Mouse (Mus musculus) embryonic facial prominence, embryonic 10.5 days (tissue): ENCODE measurements around the gene Vps45. TPM values are rescaled to one million over a fixed set of nuclear protein-coding genes. Genes with fewer than 3 reads are reported as not detected.
"Not testable (repeated sequence)": the region's sequence is repeated elsewhere in the genome, so short reads cannot be mapped to it uniquely, and the experiment has no call there.

Experiments used
- DNase-seq: peaks from one replicate; pipeline ENCODE4 v3.0.0-alpha.2; 2017; ENCODE audit warnings: low spot score
- H3K27ac ChIP-seq: fragments of 300-500 bp; sonication (generic); replicated peaks from 2 replicates; pipeline ENCODE4 v1.5.1; 2016; ENCODE audit warnings: mild to moderate bottlenecking
- H3K27me3 ChIP-seq: fragments of 300-500 bp; sonication (generic); replicated peaks from 2 replicates; pipeline ENCODE4 v1.6.1; 2016; ENCODE audit warnings: low read depth, mild to moderate bottlenecking; ENCODE audit not compliant: poor library complexity, severe bottlenecking
- H3K36me3 ChIP-seq: fragments of 300-500 bp; sonication (generic); replicated peaks from 2 replicates; pipeline ENCODE4 v1.6.1; 2016; ENCODE audit warnings: mild to moderate bottlenecking, moderate library complexity
- H3K4me1 ChIP-seq: fragments of 300-500 bp; sonication (generic); 2 replicates; pipeline ENCODE4 v1.6.1; 2016
- H3K4me3 ChIP-seq: fragments of 300-500 bp; sonication (generic); 2 replicates; pipeline ENCODE4 v1.5.1; 2016; ENCODE audit warnings: mild to moderate bottlenecking, moderate library complexity
- H3K9me3 ChIP-seq: fragments of 300-500 bp; sonication (generic); 2 replicates; pipeline ENCODE4 v1.6.1; 2016; ENCODE audit warnings: mild to moderate bottlenecking
- WGBS: fragments of 180-500 bp; shearing (Covaris S2); methylation state at CpG from one replicate; pipeline ENCODE4 v1.1.7; 2016; 5-methylcytosine and 5-hydroxymethylcytosine counted together
- polyA plus RNA-seq: library from polyadenylated mRNA; unstranded; fragments of >200 nt; fragmentation: Nextera tagmentation; extraction: Ambion mirVana; gene quantifications from 2 replicates; pipeline ENCODE4 v1.2.1, GENCODE M21; 2016

Vps45 gene
- polyA plus RNA-seq, 1 experiment from 2014 or later = 26.5 TPM

GRCm38 (mm10) chr3:95972251-95972872 lies 85.9 kb downstream of the Vps45 start:
- H3K27me3 ChIP-seq = peaks cover 35% of the 10 kb centered on the region
- no peaks in the 10 kb centered on the region for H3K9me3 ChIP-seq
- WGBS = 70% methylated on average over 12 of the region's 12 CpGs
- no peaks in the 10 kb centered on the region for H3K36me3 ChIP-seq
- peaks cover 14% of the 10 kb centered on the region for H3K4me1 ChIP-seq
- DNase-seq = no peak
- peak overlapping the region; percentile 75 for H3K27ac ChIP-seq
- H3K4me3 ChIP-seq = peak overlapping the region; percentile 50

GRCm38 (mm10) chr3:95970661-95971060 lies 87.6 kb downstream of the Vps45 start:
- not testable (repeated sequence) for H3K9me3 ChIP-seq, H3K4me3 ChIP-seq, DNase-seq, H3K27ac ChIP-seq, H3K36me3 ChIP-seq
- 65% methylated on average over 7 of the region's 7 CpGs for WGBS
- Histone ChIP-seq H3K27me3 (peaks cover 35% of the 10 kb centered on the region), H3K4me1 (peaks cover 18% of the 10 kb centered on the region)

- no peaks in the 10 kb centered on the region for H3K9me3 ChIP-seq
- no peak overlapping the region for H3K27ac ChIP-seq
- WGBS = 88% methylated on average over 1 of the region's 1 CpGs
- DNase-seq = no peak
- H3K4me1 ChIP-seq = peaks cover 18% of the 10 kb centered on the region
- no peak overlapping the region for H3K4me3 ChIP-seq
- H3K36me3 ChIP-seq = no peaks in the 10 kb centered on the region
- H3K27me3 ChIP-seq = peaks cover 23% of the 10 kb centered on the region
These were observed 89.0 kb downstream of the Vps45 start for GRCm38 (mm10) chr3:95969277-95969676.

- H3K27me3 ChIP-seq = no peaks in the 10 kb centered on the region
- DNase-seq = peak; percentile 36
- no peaks in the 10 kb centered on the region for H3K9me3 ChIP-seq
- 13% methylated on average over 7 of the region's 7 CpGs for WGBS
- H3K4me1 ChIP-seq = peaks cover 12% of the 10 kb centered on the region
- 0 out of 2 replicates have a peak overlapping the region, but pooled peaks have one; percentile 21 for H3K4me3 ChIP-seq
- H3K36me3 ChIP-seq = no peaks in the 10 kb centered on the region
- H3K27ac ChIP-seq = no peak overlapping the region
These were observed 92.5 kb downstream of the Vps45 start for GRCm38 (mm10) chr3:95965518-95966451.

GRCm38 (mm10) chr3:95963681-95964080 lies 94.6 kb downstream of the Vps45 start:
- Histone ChIP-seq H3K27ac (0 out of 2 replicates have a peak overlapping the region, but pooled peaks have one; percentile 30), H3K4me3 (no peak overlapping the region), H3K9me3 (no peaks in the 10 kb centered on the region), H3K27me3 (no peaks in the 10 kb centered on the region), H3K36me3 (no peaks in the 10 kb centered on the region), H3K4me1 (peaks cover 12% of the 10 kb centered on the region)
- peak; percentile 24 for DNase-seq
- WGBS = 44% methylated on average over 4 of the region's 4 CpGs

GRCm38 (mm10) chr3:95963230-95963629 lies 95.0 kb downstream of the Vps45 start:
- Histone ChIP-seq H3K27ac (peak overlapping the region; percentile 30; the same call in 1 of the 2 replicates), H3K27me3 (no peaks in the 10 kb centered on the region), H3K9me3 (no peaks in the 10 kb centered on the region), H3K36me3 (no peaks in the 10 kb centered on the region), H3K4me1 (peaks cover 12% of the 10 kb centered on the region), H3K4me3 (no peak overlapping the region)
- DNase-seq = no peak
- 16% methylated on average over 2 of the region's 2 CpGs for WGBS

GRCm38 (mm10) chr3:95962182-95962581 lies 96.1 kb downstream of the Vps45 start:
- H3K4me1 ChIP-seq = peaks cover 12% of the 10 kb centered on the region
- not testable (repeated sequence) for DNase-seq, H3K36me3 ChIP-seq, H3K9me3 ChIP-seq, H3K27ac ChIP-seq, H3K4me3 ChIP-seq, H3K27me3 ChIP-seq
- 81% methylated on average over 8 of the region's 8 CpGs for WGBS

- Histone ChIP-seq H3K4me1 (peaks cover 8% of the 10 kb centered on the region), H3K27ac (no peak overlapping the region), H3K27me3 (no peaks in the 10 kb centered on the region), H3K9me3 (no peaks in the 10 kb centered on the region; the same call in 1 of the 2 replicates), H3K4me3 (no peak overlapping the region), H3K36me3 (no peaks in the 10 kb centered on the region)
- WGBS = 95% methylated on average over 1 of the region's 1 CpGs
- DNase-seq = no peak
These were observed 98.5 kb downstream of the Vps45 start for GRCm38 (mm10) chr3:95959807-95960206.

- 80% methylated on average over 5 of the region's 5 CpGs for WGBS
- no peak overlapping the region for H3K4me3 ChIP-seq
- H3K36me3 ChIP-seq = no peaks in the 10 kb centered on the region
- no peak for DNase-seq
- H3K27ac ChIP-seq = no peak overlapping the region
- no peaks in the 10 kb centered on the region; the same call in 1 of the 2 replicates for H3K9me3 ChIP-seq
- H3K27me3 ChIP-seq = no peaks in the 10 kb centered on the region
- H3K4me1 ChIP-seq = peaks cover 8% of the 10 kb centered on the region
These were observed 99.2 kb downstream of the Vps45 start for GRCm38 (mm10) chr3:95959082-95959481.

- Histone ChIP-seq H3K27me3 (no peaks in the 10 kb centered on the region), H3K27ac (no peak overlapping the region), H3K9me3 (no peaks in the 10 kb centered on the region; the same call in 1 of the 2 replicates), H3K4me1 (peaks cover 3% of the 10 kb centered on the region; the same call in 1 of the 2 replicates), H3K36me3 (no peaks in the 10 kb centered on the region), H3K4me3 (no peak overlapping the region)
- 78% methylated on average over 8 of the region's 8 CpGs for WGBS
- DNase-seq = no peak
These were observed 100.7 kb downstream of the Vps45 start for GRCm38 (mm10) chr3:95957359-95958148.

GRCm38 (mm10) chr3:95955318-95955717 lies 102.9 kb downstream of the Vps45 start:
- Histone ChIP-seq H3K4me1 (peaks cover 5% of the 10 kb centered on the region; the same call in 1 of the 2 replicates), H3K4me3 (no peak overlapping the region), H3K36me3 (no peaks in the 10 kb centered on the region), H3K27ac (no peak overlapping the region), H3K27me3 (no peaks in the 10 kb centered on the region), H3K9me3 (no peaks in the 10 kb centered on the region; the same call in 1 of the 2 replicates)
- 92% methylated on average over 5 of the region's 5 CpGs for WGBS
- no peak for DNase-seq

- WGBS = 90% methylated on average over 12 of the region's 12 CpGs
- H3K27me3 ChIP-seq = not testable (repeated sequence)
These were observed 103.6 kb downstream of the Vps45 start for GRCm38 (mm10) chr3:95954648-95955173.

More at GRCm38 (mm10) chr3:95954648-95955173, 103.6 kb downstream of the Vps45 start:
- not testable (repeated sequence) for H3K9me3 ChIP-seq, H3K4me3 ChIP-seq, DNase-seq, H3K27ac ChIP-seq, H3K36me3 ChIP-seq, H3K4me1 ChIP-seq
